Mouse (Mus musculus): ENCODE measurements at regions not wholly inside any gene's neighbourhood (a gene's known extent, or its start where the extent isn't known, plus 50 kb on each side); places are given as distances from the start of the nearest gene placed in this dataset.
A peak's percentile ranks its signal among the peaks of the same experiment; 100 is the strongest.

DNA sequence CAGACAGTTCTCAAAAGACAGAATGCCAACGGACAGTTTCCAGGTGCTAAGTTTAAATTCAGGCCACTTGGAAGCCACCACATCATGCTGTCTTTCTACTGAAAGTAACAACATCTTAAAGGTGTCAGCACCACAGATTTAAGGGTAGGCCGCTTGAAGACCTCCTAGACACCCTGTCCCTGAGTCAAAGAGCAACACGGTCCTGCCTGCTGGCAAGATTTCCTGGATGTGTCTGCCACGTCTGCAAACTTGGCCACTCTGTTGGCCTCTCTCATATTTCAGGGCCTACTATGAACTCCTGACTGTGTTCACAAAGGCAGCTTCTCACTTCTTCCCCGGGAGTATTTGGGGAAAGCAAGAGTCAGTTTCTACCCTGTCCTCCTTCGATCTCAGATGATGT lies 194.7 kb upstream of the Esrrg start:
- no peak for DNase-seq (ENCODE audit: low read depth)

DNA sequence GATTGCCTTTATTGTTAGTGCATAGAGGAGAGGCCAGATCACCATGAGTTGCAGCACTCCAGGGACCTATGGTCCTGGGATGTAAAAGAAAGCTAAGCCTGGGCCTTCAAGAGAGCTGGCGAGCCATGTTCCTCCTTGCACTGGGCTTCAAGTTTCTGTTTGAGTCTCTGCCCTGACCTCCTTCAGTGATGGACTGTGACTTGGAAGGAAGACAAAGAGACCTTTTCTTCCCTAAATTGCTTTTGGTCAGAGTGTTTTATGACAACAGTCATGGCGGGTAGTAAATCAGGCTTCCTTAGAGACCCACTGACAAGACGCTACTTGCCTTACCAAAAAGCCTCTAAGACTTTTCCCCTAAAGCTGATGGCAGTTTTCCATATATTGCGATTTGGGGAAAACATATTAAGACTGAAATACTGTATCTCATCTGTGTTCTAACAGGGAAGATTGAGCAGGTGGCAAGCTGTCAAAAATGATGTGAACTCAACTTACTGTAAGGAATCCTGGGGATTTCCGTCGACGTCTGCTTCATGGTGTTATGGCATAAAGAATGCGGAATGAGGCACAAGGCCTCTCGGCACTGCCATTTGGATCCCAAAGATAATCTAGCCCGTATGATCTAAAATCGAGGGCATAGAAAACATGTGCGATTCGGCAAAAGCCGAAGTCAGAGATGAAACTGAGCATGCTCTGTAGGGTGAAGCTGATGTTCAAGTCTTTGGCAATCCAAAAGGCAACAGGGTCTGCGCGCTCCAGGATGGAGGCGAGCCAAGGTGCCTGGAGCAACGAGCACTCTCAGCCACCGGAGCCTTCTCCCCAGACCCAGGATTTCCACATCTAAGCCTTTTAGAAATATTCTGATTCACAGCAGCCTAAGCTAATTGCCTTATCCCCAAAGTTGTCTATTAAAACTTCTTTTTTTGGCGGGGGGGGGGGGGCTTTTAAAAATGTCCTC lies 190.1 kb upstream of the Esrrg start:
- DNase-seq (ENCODE audit: low read depth) = peak; percentile 11

DNA sequence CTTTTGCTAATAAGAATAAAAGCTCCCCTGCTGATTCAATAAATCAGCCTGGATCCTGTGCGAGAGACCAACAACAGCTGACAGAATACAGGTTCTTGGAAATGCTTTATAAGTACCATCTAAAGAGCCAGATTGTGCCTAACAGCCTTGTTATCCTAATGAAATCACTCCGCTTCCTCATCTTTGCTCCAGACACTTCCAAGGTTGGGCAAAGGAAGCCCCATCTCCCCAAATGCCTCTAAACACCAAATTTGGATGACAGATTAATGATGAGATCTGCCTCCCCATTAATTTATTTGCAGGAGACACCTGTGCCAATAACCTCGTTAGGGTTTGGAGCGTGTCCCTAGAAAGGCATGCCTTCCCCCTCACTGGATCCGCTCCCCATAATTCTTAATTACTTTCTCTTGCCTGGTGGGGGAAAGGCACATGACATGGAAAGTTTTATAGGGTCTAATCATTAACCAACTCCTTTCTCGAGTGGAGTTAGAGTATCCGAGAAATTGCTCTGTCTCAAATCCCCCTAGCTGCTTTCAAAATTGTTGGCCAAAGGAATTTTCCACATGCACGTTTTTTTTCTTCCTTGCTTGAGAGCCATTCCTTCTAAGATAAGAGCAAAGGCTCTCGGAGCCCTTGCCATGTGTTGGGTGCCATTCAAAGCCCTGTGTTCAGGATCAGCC lies 179.9 kb upstream of the Esrrg start:
- no peak for DNase-seq (ENCODE audit: low read depth)

DNA sequence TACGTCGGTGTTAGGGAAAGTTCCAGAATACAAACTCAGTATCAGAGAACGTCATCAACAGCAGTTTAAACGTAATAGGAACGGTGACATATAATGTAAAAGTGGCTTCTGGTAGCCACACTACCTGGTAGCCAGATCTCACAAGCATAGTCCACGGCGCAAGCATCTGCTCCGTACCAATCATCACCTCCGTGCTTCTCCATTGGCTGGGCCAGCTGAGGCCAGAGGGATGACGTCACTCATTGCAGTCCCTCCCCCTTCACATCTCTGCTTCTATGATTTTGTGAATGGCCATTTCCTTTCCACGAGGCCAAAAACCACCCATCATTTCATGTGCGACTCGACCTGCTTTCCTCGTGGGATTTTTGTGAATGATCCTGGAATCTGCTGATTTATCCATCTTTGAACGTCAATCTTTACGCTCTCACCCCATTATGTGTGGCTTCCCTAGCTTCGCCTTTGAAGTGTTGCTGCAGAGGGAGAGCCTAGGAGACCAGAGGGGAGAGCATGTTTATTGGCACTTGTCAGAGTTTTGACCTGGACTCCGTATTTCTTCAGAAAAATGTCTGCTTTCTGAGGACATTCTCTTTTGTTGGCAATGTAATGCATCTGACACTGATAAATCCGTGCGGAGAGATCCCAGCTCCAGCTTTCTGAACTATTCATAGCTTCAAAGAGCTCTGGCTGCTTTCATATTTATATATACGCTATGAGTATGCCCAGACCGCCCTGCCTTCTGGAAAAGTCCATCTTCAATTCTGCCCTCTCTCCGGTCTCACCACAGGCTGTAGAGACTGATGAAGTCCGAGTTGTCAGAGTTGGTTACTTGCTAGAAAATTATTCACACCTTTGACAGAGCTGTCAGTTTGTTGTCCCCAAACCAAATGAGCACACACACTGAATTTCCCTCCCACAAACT lies 174.6 kb upstream of the Esrrg start:
- DNase-seq (ENCODE audit: low read depth) = no peak

DNA sequence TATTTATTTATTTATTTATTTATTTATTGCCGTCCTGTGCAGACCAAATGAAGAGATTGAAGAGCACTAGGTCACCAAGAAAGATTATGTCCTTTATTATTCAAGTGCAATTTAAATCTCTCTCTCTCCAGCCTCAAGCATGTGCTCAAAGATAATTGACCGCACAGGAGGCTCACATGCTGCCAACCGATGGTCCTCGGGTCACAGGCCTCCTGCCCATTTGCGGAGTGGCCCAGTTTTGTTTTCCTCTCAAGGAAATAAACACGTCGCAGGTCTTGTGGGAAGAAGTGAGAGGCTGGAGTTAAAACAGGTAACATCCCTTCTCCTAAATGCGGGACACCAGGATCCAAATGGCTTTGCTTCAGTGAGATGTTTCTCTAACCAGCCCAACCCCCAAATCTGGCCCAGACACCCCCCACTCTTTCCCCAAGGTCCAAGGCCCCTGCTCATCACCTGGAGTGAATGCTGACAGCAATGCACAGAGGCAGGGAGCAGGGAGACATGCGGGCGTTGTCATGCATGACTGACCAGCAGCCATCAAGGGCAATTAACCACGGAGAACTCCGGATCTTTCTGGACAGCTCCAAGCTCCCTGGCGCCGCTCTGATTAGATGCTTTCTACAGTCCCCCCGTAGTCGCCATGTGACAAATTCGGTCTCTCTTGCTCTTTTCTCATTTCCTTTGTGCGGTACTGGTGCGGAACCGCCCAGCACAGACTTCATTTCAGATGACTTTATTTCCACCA lies 169.2 kb upstream of the Esrrg start:
- no peak for DNase-seq (ENCODE audit: low read depth)

DNA sequence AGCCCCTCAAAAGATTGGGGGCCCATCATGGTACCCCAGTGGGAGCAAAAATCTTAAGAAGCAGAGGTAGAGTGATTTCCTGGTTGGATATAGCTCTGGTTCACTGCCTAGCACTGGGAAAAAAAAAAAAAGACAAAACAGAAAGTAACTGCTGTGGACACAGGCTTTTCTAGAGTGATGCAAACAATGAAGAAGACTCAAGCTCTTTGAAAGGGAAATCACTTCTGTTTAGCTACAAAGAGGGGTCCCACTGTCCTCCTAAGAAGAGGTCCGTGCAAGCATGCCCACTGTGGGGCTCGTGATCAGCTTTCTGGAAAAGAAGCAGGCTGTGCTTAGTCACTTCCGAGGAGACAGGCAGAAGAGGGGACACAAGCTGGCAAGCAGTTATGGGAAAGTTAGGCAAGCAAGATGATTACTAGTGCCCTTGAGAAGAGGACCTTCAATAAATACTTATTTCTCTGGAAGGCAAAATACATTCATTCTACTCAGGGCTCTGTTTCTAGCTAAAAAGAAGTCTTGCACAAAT lies 166.9 kb upstream of the Esrrg start:
- DNase-seq (ENCODE audit: low read depth) = no peak

DNA sequence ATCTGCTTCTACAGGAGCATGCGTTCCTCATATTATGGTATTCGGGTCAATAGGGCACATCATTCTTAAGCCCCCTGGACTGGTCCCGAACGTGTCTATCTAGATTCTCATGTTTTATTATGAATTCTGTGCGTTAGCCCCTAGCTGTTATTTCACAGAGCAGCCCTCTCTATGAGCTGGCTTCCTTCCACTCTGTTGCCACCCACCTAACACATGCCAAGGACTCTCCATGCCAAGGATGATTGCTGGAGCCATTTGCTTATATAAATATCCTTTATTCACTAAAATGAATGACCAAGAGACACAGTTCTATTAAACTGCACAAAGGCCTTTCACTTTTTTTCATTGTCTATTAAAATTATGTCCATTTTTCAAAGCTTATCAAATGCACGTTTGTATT lies 162.1 kb upstream of the Esrrg start:
- DNase-seq (ENCODE audit: low read depth) = no peak

DNA sequence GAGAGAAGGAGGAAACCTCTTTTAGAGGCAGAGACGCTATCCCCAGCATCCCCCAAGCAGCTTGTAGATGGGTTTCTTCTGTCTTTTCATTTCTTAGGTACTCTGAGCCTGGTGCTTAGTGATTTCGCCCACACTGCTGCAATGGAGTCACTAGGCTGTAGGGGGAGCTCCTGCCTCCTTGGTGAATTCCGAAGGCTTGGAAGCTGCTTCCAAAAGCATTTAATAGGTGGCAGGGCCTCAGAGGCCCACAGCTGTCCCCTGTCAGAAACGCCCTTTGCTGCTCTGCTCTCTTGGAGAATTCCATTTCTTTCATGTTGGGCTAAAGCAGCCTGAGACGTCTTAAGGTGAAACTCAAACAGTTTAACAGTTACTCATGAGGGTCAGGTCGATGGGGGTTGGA lies 160.4 kb upstream of the Esrrg start:
- DNase-seq (ENCODE audit: low read depth) = peak; percentile 88

DNA sequence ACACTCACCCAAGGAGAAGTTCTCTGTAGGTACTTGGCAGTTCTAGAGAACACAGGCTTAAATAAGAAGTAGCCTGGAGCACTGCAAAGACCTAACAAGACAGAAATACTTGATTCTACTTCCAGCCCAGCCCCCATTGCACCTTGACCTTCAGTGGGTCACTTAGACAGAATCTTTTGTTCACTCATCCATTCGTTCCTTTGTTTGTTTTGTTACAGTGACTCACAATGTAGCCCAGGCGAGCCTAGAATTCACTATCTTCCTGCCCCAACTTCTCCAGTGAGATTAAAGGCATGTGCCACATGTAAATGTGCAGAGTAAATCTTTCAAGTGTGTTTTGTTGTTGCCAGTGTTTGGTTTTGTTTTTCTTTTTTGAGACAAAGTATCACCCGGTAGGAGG lies 158.5 kb upstream of the Esrrg start:
- no peak for DNase-seq (ENCODE audit: low read depth)

DNA sequence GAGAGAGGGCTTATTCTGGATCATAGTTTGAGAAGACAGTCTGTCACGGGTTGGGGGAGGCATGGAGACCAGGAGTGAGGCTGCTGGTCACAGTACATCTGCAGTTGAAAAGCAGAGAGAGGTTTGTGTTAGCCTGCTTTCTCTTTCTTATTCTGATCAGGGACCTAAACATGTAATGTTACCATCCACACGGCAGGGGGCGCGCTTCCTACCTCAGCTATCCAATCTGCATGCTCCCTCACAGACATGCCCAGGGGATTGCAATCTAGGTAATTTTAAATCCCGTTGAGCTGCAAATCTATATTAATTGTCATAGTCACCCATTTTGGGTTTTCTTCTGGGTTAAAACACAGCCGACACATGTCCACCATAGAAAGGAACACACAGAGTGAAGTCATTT lies 156.4 kb upstream of the Esrrg start:
- peak; percentile 69 for DNase-seq (ENCODE audit: low read depth)

DNA sequence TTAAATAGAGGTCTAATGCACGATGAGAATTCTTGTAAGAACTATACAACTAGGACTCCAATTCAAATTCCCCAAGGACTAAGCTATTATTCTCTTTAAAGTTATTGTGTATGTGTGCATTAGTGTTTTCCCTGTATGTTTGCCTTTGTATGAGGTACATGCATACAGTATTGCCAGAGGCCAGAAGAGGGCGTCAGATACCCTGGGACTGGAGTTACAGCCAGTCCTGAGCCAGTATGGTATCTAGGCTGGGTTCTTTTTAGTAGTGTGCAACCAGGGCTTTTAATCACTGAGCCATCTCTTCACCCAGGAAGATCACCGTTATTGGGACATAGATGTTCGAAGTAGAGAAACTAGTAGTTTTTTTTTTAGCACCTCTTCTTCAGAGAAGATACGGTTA lies 154.2 kb upstream of the Esrrg start:
- peak; percentile 35 for DNase-seq (ENCODE audit: low read depth)

DNA sequence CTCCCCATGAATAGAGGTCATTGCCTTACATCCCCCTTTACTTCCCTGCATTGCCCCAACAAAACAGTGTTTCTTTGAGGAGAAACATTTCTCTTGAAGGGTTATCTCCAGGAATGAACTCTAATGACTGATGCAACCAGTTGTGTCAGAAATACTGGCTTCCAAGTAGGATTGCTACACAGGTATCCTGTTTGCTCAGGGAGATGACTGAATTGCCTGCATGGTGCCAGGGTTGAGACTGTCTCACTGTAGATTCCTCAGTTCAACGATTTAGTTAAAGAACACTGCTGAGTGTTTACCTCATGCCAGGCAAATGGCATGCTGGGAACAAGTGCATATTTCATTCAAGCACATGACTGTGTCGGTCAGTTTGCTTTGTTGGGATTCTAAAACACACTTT lies 123.8 kb upstream of the Esrrg start:
- DNase-seq (ENCODE audit: low read depth) = peak; percentile 8

DNA sequence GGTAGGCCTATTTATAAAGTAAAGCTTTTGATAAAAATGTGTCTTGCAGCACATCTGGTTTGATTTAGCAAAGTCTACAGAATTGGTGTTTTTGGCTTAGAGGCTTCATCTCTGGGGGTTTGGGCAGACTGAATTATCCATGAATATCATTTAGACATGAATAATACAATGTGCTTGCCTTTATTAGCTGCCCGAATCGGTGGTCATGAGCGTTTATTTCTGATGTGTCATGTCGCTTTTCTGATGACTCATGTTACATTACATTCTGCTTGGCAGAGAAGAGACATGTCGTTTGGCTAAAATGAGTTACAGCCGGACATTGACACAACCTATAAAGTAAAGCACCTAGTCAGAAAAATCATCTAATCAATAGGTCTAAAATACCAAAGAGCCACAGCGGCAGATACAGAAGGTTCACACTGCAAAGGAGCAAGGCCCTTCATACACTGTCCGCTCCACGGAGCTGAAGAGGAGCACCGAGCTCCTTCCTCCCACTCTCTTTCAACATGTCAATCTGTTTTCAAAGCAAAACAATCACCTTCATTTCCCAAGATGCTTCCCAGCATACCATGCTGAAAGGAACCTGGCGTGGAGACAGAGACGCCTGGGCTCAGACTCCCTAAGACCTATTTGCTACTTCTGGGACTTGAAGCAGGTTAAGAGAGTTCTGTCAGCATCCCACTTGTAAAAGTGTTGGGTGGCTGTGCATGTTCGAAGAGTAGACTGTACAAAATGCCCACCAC lies 120.5 kb upstream of the Esrrg start:
- DNase-seq (ENCODE audit: low read depth) = peak; percentile 87

DNA sequence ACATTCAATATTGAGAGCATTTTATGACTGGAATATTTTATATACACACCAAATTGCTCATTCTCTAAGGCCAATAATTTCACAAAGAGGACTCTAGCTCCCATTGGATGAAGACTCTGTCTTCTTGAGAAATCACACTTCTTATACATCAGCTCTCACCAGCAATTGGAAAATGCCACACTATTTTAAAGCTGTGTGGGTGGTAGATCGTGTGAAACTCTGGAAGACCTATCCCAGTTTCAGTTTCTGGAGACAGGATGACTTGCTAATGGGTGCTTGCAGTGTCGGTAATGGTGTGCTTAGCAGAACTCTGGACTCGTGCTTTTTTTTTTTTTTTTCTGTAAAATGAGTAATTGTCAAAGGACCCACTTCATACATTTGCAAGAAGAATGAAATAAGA lies 119.1 kb upstream of the Esrrg start:
- DNase-seq (ENCODE audit: low read depth) = no peak

DNA sequence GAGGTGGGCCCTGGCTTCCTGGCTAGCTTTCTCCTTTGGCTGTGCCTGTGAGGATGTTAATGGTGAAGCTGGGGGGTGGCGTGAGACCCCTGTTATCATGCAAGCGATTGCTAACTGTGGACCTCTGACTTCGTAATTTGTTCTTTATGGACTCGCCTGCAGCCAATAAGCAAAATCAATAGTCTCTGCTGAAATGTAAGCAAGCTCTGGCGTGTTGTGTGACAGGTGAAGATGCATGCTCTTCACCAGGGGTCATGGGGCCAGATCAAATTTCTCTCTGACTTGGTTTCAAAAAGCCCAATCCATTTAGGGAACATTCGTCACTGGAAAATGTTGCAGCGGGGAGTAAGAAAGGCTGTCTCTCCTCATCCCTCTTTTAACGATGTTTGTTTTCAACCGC lies 103.2 kb upstream of the Esrrg start:
- no peak for DNase-seq (ENCODE audit: low read depth)

DNA sequence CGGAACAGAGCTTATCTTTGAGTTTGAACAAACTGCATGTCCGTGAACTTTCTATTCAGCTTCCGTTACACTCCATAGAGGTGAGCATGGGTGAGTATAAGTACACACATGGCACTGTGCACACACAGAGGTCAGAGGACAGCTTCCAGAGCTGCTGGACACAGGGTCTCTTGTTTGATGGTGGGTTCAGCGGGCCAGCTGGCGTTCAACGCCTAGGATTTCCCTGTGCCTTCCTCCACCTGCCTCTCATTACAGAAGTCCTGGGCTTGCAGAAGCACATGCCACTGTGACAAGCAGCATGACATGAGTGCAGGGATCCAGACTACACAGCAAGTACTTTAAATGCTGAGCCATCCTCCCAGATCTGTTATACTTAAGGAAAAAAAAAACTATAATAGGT lies 101.4 kb upstream of the Esrrg start:
- DNase-seq (ENCODE audit: low read depth) = no peak

DNA sequence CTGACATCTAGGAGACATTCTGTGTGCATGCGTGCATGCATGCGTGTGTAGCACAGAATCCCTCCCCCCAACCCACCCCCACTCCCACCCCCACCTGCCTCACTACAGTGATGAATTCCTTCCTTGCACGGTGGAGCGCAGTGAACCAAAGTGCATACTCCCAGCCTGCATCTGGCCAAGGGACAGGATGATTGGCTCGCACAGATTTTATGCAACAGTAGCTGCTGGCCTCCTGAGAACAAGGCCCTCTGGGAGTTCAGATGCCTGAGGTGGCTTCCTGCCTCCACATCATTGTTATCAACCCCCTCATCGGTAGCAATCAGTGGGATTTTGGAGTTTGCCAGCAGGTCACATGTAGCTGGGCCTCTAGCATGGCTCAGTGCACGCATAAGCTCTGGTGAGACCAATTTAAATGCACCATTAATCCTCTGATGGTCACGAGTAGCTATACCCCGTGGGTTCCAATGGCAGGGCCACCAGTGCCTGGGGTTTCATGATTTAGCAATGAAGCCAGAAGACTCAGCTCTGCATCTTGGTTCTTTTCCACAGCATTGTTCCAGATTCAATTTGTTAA lies 77.2 kb upstream of the Esrrg start:
- DNase-seq (ENCODE audit: low read depth) = no peak

DNA sequence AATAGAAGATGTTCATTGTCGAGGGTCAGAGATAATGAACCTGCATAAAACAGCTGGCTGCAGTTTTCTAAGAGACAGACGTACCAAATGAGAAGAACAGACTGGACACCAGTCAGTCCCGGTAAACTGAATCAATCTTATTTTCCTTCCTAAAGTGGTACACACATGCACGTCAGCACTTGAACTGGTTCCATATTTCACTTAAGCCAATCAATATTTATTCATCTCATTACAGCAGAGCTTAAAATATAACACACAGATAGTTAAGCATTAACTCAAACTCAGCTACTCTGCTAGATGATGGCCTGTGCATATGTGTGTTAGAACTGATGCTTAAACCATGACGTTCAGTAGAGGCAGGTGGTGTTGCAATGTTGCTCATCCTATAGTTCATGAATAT lies 72.3 kb upstream of the Esrrg start:
- no peak for DNase-seq (ENCODE audit: low read depth)

DNA sequence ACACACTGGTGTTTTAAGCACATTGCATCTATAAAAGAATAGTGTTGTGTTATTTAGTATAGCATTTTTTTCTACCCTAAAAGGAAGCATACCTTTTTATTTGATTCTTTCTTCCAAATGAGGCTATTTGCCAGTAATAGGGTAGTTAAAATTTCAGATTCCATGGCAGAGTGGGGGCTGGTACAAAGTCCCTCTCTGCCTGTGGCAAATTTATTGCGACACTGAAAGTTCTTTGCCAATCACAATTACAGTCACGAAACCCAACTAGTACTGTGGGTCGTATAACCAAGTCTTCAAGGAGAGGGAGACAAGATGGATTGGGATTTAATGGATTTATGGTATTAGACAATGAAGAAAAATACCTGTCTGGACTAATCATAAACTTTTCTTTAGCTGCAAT lies 51.9 kb upstream of the Esrrg start:
- DNase-seq (ENCODE audit: low read depth) = no peak

Measured in NIH3T3 (cell line).